Mouse (Mus musculus) thymus, adult 2 months (tissue): ENCODE measurements around the gene Prkce.

Source experiments
- CTCF ChIP-seq: fragments of 200-500 bp; IDR thresholded peaks from 2 replicates; pipeline ENCODE4 v1.5.1; 2012; ENCODE audit warnings: mild to moderate bottlenecking, control low read depth, low read length, moderate library complexity, borderline replicate concordance; ENCODE audit not compliant: control insufficient read depth, poor library complexity, insufficient read depth; ENCODE audit errors: extremely low read depth
- POLR2A ChIP-seq: fragments of 200-500 bp; IDR thresholded peaks from 2 replicates; pipeline ENCODE4 v1.6.1; 2012; ENCODE audit warnings: mild to moderate bottlenecking, low read length, control low read depth, moderate library complexity; ENCODE audit not compliant: control insufficient read depth, poor library complexity, insufficient read depth; ENCODE audit errors: extremely low read depth

DNA sequence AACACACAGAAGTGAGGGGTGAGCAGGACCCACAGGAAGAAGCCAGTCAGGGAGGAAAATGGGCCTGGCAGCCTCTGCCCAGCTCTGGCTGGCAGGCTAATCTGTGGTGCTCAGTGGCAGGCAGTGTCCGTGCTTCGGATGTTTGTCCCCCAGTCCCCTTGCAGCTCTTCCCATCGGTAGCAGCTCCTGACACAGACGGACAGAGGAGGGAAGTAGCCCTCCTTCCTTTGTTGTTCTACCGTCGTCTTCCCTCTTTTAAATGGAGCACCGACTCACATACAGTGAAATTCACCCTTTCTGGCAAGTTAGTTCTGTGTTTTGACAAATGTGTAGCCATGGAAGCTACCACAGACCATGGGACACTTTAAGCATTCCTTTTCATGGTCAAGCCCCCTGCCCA is 299.3 kb downstream of the Prkce start:
- TF ChIP-seq CTCF (no peak), POLR2A (no peak)
